Mouse (Mus musculus) E14TG2a.4 (cell line): ENCODE measurements at regions not wholly inside any gene's neighbourhood (a gene's known extent, or its start where the extent isn't known, plus 50 kb on each side); places are given as distances from the start of the nearest gene placed in this dataset.

ENCODE experiments used
- CTCF ChIP-seq: conservative IDR thresholded peaks from 2 replicates; pipeline ENCODE4 v1.5.1; 2014; ENCODE audit warnings: low read length
- NANOG ChIP-seq: IDR thresholded peaks from 2 replicates; pipeline ENCODE4 v1.6.1; 2014; ENCODE audit warnings: borderline replicate concordance, low read length, mixed read lengths
- POU5F1 ChIP-seq: IDR thresholded peaks from 2 replicates; pipeline ENCODE4 v1.6.1; 2014; ENCODE audit warnings: low read length, borderline replicate concordance

DNA sequence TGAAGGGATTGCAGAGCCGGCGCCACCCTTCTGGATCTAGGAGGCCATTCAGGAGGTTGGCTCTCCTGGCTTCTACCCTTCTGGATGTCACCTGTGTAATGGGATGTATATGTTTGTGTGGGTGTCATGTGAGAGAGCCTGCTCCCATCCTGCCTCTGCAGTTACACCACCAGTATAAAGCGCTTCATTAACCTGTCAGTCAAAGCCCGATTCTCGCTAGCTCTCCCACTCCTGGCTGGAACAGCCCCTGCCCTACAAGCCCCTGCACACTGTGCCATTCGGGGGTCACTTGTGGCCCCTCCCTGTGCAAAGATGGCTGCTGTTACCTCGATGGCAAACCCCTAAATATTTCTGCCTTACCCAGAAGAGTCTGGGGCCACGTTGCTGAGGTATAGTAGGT is 78.5 kb upstream of the Pax2 start:
- TF ChIP-seq CTCF (no peak), NANOG (no peak), POU5F1 (no peak)
